ENCODE assay signal across 8 mouse cellular contexts in the genomic region with DNA sequence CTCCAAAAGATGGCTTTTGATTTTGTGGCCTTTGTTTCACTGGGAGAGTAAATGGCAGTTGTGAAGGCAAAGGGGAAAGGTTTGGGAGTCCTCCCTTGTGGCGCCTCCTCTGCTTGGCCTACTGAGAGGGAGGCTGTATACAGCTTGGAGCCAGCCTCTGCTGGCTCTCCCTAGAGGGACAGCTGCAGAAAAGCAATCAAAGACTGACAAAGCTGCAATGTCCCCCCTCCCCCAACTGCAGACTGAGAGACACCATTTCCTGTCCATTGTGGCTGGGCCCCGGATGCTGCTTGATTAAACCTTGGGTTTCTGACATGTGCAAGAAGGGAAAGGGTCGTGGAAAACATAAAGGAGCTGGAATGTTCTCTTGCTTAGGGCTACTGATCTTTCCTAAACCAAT. TPM values are rescaled to one million over a fixed set of nuclear protein-coding genes. Genes with fewer than 3 reads are reported as not detected.
DNase-seq lines count a peak whose midpoint lies in the region; ATAC-seq lines count a peak whose summit lies in the region.

No protein-coding gene starts in this region.

- no peak overlapping the region for H3K4me2 ChIP-seq in heart, embryonic 12.5 days
- H3K4me2 ChIP-seq in intestine, embryonic 15.5 days (replicated peaks) = no peak overlapping the region
- H3K4me2 ChIP-seq in neural tube, embryonic 13.5 days = no peak overlapping the region

- no peak overlapping the region for H3K9ac ChIP-seq in heart, embryonic 12.5 days
- no peak overlapping the region for H3K9ac ChIP-seq in intestine, embryonic 15.5 days
- H3K9ac ChIP-seq in neural tube, embryonic 13.5 days = no peak overlapping the region

- no peak overlapping the region for H3K4me3 ChIP-seq in heart, embryonic 12.5 days
- no peak overlapping the region for H3K4me3 ChIP-seq in intestine, embryonic 15.5 days (replicated peaks)
- no peak overlapping the region for H3K4me3 ChIP-seq in neural tube, embryonic 13.5 days

- no peaks in the 10 kb centered on the region for H3K9me3 ChIP-seq in heart, embryonic 12.5 days (replicated peaks)
- H3K9me3 ChIP-seq in intestine, embryonic 15.5 days = no peaks in the 10 kb centered on the region
- H3K9me3 ChIP-seq in neural tube, embryonic 13.5 days = no peaks in the 10 kb centered on the region

- 28% methylated on average over 3 of the region's 3 CpGs for WGBS in heart, embryonic 12.5 days
- WGBS in intestine, embryonic 15.5 days = 19% methylated on average over 3 of the region's 3 CpGs
- 21% methylated on average over 3 of the region's 3 CpGs for WGBS in neural tube, embryonic 13.5 days

- peak overlapping the region; percentile 48 for H3K27ac ChIP-seq in heart, embryonic 12.5 days (ENCODE audit: poor library complexity, severe bottlenecking)
- peak overlapping the region; percentile 59 for H3K27ac ChIP-seq in intestine, embryonic 15.5 days
- H3K27ac ChIP-seq in neural tube, embryonic 13.5 days (replicated peaks) = no peak overlapping the region

- ATAC-seq in heart, embryonic 12.5 days (ENCODE audit: insufficient number of reproducible peaks, low FRiP score) = no peak
- peak; percentile 77 for ATAC-seq in intestine, embryonic 15.5 days
- peak; percentile 43; the same call in 1 of the 2 replicates for ATAC-seq in neural tube, embryonic 13.5 days (ENCODE audit: low read depth)

- DNase-seq in heart, adult 8-10 months (ENCODE audit: low spot score) = no peak
- peak; percentile 62 for DNase-seq in embryo, embryonic 11 days
- no peak for DNase-seq in cerebellum, adult 9-11 months
- no peak for DNase-seq in layer of hippocampus, postnatal 25 days (ENCODE audit: extremely low spot score in 1 of 2, low spot score in 1 of 2)
- DNase-seq in urinary bladder, adult 2 months (ENCODE audit: low spot score) = no peak

- peaks cover 50% of the 10 kb centered on the region for H3K4me1 ChIP-seq in heart, embryonic 12.5 days (replicated peaks)
- H3K4me1 ChIP-seq in intestine, embryonic 15.5 days (replicated peaks) = peaks cover 20% of the 10 kb centered on the region
- H3K4me1 ChIP-seq in neural tube, embryonic 13.5 days (replicated peaks) = peaks cover 16% of the 10 kb centered on the region

- H3K36me3 ChIP-seq in heart, embryonic 12.5 days = no peaks in the 10 kb centered on the region
- no peaks in the 10 kb centered on the region for H3K36me3 ChIP-seq in intestine, embryonic 15.5 days
- H3K36me3 ChIP-seq in neural tube, embryonic 13.5 days = no peaks in the 10 kb centered on the region

- H3K27me3 ChIP-seq in heart, embryonic 12.5 days (replicated peaks) = no peaks in the 10 kb centered on the region
- H3K27me3 ChIP-seq in intestine, embryonic 15.5 days (replicated peaks) = no peaks in the 10 kb centered on the region
- no peaks in the 10 kb centered on the region for H3K27me3 ChIP-seq in neural tube, embryonic 13.5 days

RNA-seq across cellular contexts. Expression of a gene that starts 28.9 kb away (rescaled TPM):
- polyA plus RNA-seq in heart, embryonic 12.5 days (2016; fragmentation: Nextera tagmentation; extraction: Ambion mirVana) = 0.69 and 1.2 TPM in 2 replicates
- under 1 TPM; 0.16 to 0.23 (median 0.19) TPM for total RNA-seq in heart, adult 8-10 months (2022)
- polyA plus RNA-seq in intestine, embryonic 15.5 days (2015; fragmentation: Nextera tagmentation; extraction: Ambion mirVana) = 0.13 and 0.20 TPM in 2 replicates
- polyA plus RNA-seq in neural tube, embryonic 13.5 days (2015; fragmentation: Nextera tagmentation; extraction: Ambion mirVana) = 0.48 and 0.71 TPM in 2 replicates
- under 1 TPM; 0.19 to 0.54 TPM for total RNA-seq in layer of hippocampus, postnatal 25 days (2021)
- 0.10 and 0.23 TPM in 2 replicates for polyA plus RNA-seq in urinary bladder, adult 2 months (2012; rRNA removed)

RNA-seq across cellular contexts. Expression of a gene that starts 55.5 kb away (rescaled TPM):
- polyA plus RNA-seq in heart, embryonic 12.5 days (2016; fragmentation: Nextera tagmentation; extraction: Ambion mirVana) = 0.82 and 1.8 TPM in 2 replicates
- total RNA-seq in heart, adult 8-10 months (2022) = 10 to 100 TPM in 2 of 4 experiments, 1 to 10 TPM in 2; 7.6 to 12.8 (median 10.7) TPM
- not detected in 2 replicates for polyA plus RNA-seq in intestine, embryonic 15.5 days (2015; fragmentation: Nextera tagmentation; extraction: Ambion mirVana)
- polyA plus RNA-seq in neural tube, embryonic 13.5 days (2015; fragmentation: Nextera tagmentation; extraction: Ambion mirVana) = not detected in 2 replicates
- total RNA-seq in layer of hippocampus, postnatal 25 days (2021) = not detected
- polyA plus RNA-seq in urinary bladder, adult 2 months (2012; rRNA removed) = not detected in 2 replicates
